Mouse (Mus musculus) adrenal gland, postnatal 25 days (tissue): ENCODE data around the gene Olfr165. TPM values are rescaled to one million over a fixed set of nuclear protein-coding genes. Genes with fewer than 3 reads are reported as not detected.
"Not testable (repeated sequence)": the region's sequence is repeated elsewhere in the genome, so short reads cannot be mapped to it uniquely, and the experiment has no call there.

Experiments used
- DNase-seq: peaks from one replicate; pipeline ENCODE4 v3.0.0; 2021; ENCODE audit warnings: mixed read lengths
- long read RNA-seq: library from polyadenylated mRNA; stranded (forward); transcript quantifications from one replicate; pipeline ENCODE4 v2.0.0, GENCODE M21; 2021
- total RNA-seq: library from RNA; stranded (reverse); gene quantifications from 2 replicates; pipeline ENCODE4 v1.2.3, GENCODE M21; 2021

Olfr165 gene
- not detected in 2 replicates for total RNA-seq
- long read RNA-seq = 0 reads

DNA sequence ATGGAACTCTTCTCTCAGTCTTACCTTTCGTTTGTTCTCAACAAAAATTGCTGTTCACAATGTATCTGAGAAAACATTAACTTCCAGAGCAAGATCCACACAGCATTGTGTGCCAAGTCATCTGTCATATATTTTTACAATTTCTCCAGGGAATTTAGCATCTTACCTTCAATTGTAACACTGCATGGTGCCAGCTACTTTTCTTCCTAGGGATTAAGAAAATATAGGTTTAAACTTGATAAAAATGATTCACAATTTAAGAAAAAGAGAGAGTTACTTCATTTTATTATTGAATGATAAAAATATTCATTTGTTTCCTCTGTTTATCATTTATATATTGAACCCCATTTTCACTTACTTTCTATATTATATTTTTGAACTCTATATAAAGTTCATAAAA, at the start of gene Olfr165:
Gene Olfr165 (minus strand): TSS at position 101 of the 400 bp plus-strand sequence.
- no peak for DNase-seq

DNA sequence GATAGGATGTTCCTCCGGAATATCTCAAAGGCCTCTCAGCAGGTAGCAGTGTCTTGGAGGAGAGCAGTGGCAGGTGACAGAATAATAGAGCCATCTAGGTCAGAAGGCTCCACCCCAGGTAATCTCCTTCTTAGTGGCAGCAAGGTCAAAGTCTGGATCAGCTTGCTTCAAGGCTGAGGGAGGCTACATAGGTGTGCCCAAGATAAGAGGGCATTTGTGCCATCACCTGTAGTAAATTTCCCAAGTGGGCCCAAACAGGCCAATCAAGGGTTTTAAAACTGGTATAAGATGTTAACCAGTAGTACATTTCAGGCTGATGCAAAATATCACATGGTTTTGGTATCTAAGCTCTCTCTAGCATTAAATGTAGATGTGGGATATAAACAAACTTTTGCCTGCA, 41.4 kb upstream of the Olfr165 start:
- DNase-seq = no peak

DNA sequence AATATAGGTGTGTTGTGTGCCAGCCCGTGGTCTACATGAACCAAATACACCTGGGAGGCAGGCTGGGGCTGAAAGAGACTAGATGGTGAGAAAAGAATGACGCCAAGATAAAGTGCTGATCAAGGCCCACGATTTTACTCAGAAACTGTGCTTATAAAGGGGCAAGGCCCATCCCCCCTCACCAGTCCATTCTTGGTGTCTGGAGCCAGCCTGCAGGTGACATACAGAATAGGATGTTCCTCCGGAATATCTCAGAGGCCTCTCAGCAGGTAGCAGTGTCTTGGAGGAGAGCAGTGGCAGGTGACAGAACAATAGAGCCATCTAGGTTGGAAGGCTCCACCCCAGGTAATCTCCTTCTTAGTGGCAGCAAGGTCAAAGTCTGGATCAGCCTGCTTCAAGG, 35.8 kb upstream of the Olfr165 start:
- DNase-seq = not testable (repeated sequence)

DNA sequence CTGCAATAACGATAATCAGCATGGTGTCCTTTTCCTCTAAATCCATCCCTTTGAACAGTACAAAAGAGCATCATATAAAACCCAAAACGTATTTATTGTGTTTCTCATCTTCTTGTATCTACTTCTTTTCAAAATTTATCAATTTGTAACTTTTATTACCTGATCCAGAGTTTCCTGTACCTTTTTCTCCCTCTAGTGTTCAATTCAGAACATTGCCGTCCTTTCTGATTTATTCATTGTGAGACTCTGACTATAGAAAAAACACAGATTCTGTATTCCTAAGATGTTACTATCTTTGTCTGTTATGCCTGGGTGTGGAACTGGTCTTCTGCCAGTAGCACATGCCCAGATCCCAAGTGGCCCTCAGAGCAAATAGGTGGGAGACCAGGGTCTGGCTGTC, 35.0 kb downstream of the Olfr165 start:
- DNase-seq = no peak

Other genes starting within 250 kb of the Olfr165 start
- not detected in 2 replicates for gene Olfr164, start 109.1 kb downstream of the Olfr165 start, total RNA-seq
- gene Olfr166, start 60.6 kb upstream of the Olfr165 start, total RNA-seq = not detected in 2 replicates
- not detected in 2 replicates for gene Olfr167, start 99.1 kb upstream of the Olfr165 start, total RNA-seq
- gene Olfr168, start 112.4 kb upstream of the Olfr165 start, total RNA-seq = not detected in 2 replicates
- gene Olfr169, start 148.7 kb upstream of the Olfr165 start, total RNA-seq = not detected in 2 replicates
- not detected in 2 replicates for gene Olfr170, start 188.7 kb upstream of the Olfr165 start, total RNA-seq
- gene Olfr171, start 206.8 kb upstream of the Olfr165 start, total RNA-seq = not detected in 2 replicates